Mouse (Mus musculus): ENCODE measurements at regions not wholly inside any gene's neighbourhood (a gene's known extent, or its start where the extent isn't known, plus 50 kb on each side); places are given as distances from the start of the nearest gene placed in this dataset.

DNA sequence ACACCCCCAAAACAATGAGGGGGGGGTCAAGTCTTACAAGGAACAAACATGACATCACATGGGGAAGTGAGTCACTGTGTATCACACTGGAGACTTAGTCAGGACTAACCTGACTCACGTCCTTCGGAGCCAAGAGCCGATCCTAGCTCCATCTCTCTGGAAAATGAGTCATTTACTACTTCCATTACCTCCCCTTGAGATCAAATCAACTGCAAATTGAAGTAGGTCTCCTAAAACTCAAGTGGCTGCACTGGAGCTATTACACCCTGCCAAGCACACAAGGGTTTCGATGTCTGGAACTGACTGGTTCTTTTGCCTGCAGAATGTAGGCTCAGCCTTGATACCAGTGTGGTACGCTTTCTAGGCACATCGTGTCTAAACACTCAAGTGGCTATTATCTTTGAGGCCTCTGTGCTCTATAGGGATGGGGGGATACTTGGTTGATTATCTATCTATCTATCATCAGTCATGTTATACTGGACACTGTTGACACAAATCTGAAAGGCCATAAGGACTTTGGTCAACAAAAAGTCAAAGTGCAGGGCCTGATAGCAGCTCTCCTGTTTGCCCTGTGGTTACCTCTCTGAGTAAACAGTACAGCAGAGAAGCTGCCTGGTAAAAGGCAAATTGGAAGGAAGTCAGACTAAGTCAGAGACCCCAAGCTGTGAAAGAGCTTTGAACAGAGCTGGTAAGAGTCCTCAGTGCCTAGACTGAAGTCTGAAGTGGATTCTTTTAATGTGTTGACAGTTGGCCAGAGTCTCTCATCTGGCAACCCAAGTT lies 167.5 kb upstream of the Jmjd1c start:
- Histone ChIP-seq H3K27ac (ENCODE audit: low read depth, low read length) (no peak overlapping the region), H3K4me3 (ENCODE audit: low read depth, low read length) (no peak overlapping the region), H3K27me3 (ENCODE audit: control insufficient read depth, insufficient read depth, low read length) (no peaks in the 10 kb centered on the region), H3K9me3 (ENCODE audit: control insufficient read depth, low read length) (no peaks in the 10 kb centered on the region), H3K36me3 (ENCODE audit: control insufficient read depth, insufficient read depth, low read length) (no peaks in the 10 kb centered on the region), H3K4me2 (replicated peaks; ENCODE audit: low read depth, low read length) (no peak overlapping the region), H3K9ac (ENCODE audit: low read depth, low read length) (no peak overlapping the region), H3K4me1 (replicated peaks; ENCODE audit: control insufficient read depth, insufficient read depth, low read length) (no peaks in the 10 kb centered on the region)
- 85% methylated on average over 6 of the region's 6 CpGs for WGBS
- DNase-seq (ENCODE audit: low spot score) (no peak), ATAC-seq (ENCODE audit: low FRiP score) (no peak)

DNA sequence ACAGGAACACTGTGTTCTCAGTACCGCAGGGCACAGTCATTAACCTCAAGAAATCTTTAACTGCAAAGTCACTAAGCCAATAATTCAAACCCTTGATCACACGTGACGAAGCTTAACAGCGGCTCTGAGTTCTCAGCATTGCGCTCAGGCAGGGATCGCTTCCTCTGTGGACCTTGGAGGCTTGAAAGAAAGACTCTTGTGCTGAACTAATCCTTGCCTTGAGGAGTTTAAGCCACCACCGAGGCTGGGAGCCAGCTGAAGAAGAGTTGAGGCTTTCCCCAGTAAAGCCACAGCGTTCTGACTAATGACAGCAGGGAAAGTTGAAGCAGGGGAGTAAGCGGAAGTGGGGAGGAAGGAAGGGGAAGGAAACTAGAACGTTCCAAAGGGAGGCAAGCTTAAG lies 165.4 kb upstream of the Jmjd1c start:
- H3K36me3 ChIP-seq (ENCODE audit: control insufficient read depth, insufficient read depth, low read length) = no peaks in the 10 kb centered on the region
- no peaks in the 10 kb centered on the region for H3K4me1 ChIP-seq (replicated peaks; ENCODE audit: control insufficient read depth, insufficient read depth, low read length)
- H3K27ac ChIP-seq (ENCODE audit: low read depth, low read length) = no peak overlapping the region
- no peak overlapping the region for H3K4me2 ChIP-seq (replicated peaks; ENCODE audit: low read depth, low read length)
- H3K9ac ChIP-seq (ENCODE audit: low read depth, low read length) = no peak overlapping the region
- ATAC-seq (ENCODE audit: low FRiP score) (no peak), DNase-seq (ENCODE audit: low spot score) (no peak)
- H3K4me3 ChIP-seq (ENCODE audit: low read depth, low read length) = no peak overlapping the region
- 83% methylated on average over 10 of the region's 10 CpGs for WGBS
- no peaks in the 10 kb centered on the region for H3K27me3 ChIP-seq (ENCODE audit: control insufficient read depth, insufficient read depth, low read length)
- H3K9me3 ChIP-seq (ENCODE audit: control insufficient read depth, low read length) = no peaks in the 10 kb centered on the region

DNA sequence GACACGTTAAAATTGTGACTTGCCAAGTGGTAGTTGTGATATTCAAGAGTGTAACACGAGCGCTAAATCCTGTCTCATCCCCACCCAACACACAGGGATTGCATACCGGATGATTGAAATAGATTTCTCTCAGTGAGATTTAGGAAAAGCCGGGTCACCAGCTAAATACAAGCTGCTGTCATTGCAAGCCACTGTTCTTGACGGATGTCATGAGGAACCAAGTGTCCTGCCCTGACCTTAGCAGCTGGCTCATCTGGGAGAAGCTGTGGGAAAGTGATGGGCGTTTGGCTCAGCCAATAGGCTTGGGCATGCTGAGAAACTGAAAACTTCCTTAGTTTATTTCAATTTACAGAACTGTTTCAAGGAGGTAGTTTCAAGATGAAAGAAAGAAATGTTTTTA lies 164.4 kb upstream of the Jmjd1c start:
- Histone ChIP-seq H3K27ac (ENCODE audit: low read depth, low read length) (no peak overlapping the region), H3K9me3 (ENCODE audit: control insufficient read depth, low read length) (no peaks in the 10 kb centered on the region), H3K36me3 (ENCODE audit: control insufficient read depth, insufficient read depth, low read length) (no peaks in the 10 kb centered on the region), H3K27me3 (ENCODE audit: control insufficient read depth, insufficient read depth, low read length) (no peaks in the 10 kb centered on the region), H3K4me1 (replicated peaks; ENCODE audit: control insufficient read depth, insufficient read depth, low read length) (no peaks in the 10 kb centered on the region), H3K4me3 (ENCODE audit: low read depth, low read length) (no peak overlapping the region), H3K4me2 (replicated peaks; ENCODE audit: low read depth, low read length) (no peak overlapping the region), H3K9ac (ENCODE audit: low read depth, low read length) (no peak overlapping the region)
- no peak for DNase-seq (ENCODE audit: low spot score)
- no peak for ATAC-seq (ENCODE audit: low FRiP score)
- WGBS = 75% methylated on average over 7 of the region's 7 CpGs

DNA sequence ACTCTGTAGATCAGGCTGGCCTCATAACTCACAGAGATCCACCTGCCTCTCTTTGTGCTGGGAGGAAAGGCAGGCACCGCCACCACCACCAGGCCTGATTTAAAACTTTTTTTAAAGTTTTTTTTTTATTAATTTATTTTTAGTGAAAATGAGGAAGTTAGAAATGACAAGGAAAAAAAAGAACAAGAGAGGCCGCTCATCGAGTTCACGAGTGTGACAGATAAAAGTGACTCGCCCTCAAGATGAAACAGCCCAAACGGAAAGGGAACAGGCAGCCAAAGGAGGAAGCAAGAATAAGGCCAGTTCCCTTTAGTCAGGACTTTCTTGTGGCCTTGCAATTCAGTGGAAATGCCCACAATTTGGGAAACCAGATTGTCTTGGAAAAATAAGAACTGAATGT lies 163.4 kb upstream of the Jmjd1c start:
- Histone ChIP-seq H3K27ac (ENCODE audit: low read depth, low read length) (no peak overlapping the region), H3K36me3 (ENCODE audit: control insufficient read depth, insufficient read depth, low read length) (no peaks in the 10 kb centered on the region), H3K4me3 (ENCODE audit: low read depth, low read length) (no peak overlapping the region), H3K4me2 (replicated peaks; ENCODE audit: low read depth, low read length) (no peak overlapping the region), H3K9me3 (ENCODE audit: control insufficient read depth, low read length) (no peaks in the 10 kb centered on the region), H3K9ac (ENCODE audit: low read depth, low read length) (no peak overlapping the region), H3K4me1 (replicated peaks; ENCODE audit: control insufficient read depth, insufficient read depth, low read length) (no peaks in the 10 kb centered on the region), H3K27me3 (ENCODE audit: control insufficient read depth, insufficient read depth, low read length) (no peaks in the 10 kb centered on the region)
- ATAC-seq (ENCODE audit: low FRiP score) (no peak), DNase-seq (ENCODE audit: low spot score) (no peak)
- 88% methylated on average over 6 of the region's 6 CpGs for WGBS

DNA sequence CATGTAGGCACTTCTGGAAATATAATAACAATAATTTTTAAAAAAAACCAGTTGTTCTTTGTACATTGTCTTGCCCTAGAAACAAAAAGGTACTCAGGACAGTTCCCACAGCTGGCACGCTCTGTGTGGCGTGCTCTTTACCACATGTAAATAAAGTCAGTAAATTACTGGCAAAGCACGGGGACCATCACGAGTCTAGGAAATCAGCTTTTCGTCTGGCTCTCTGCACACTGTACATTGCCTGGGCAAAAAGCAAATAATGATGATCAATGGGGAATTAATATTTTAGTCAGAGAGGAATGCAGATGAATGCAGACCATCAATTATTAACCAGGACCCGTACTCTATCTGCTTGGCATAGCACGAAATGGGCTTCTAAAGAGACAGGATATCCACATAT lies 162.2 kb upstream of the Jmjd1c start:
- WGBS = 90% methylated on average over 7 of the region's 7 CpGs

DNA sequence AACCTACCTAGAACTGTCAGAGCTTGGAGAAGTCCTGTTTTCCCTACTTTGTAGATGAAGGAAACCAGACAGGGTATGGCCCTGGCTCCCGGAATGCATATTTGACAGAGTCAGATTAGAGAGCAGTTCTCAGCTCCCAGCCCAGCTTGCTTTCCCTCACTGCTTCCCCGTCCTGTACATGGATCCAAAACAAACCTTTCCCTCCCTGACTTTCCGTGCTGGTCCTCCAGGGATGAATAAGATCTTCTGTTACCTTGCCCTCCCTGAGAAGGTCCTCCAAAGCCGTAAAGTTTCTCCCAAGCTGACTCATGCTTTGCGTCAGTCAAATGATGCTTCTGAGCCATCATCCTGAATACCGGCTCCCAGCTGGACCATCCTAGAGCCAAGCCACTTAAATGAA lies 160.2 kb upstream of the Jmjd1c start:
- Histone ChIP-seq H3K9ac (ENCODE audit: low read depth, low read length) (no peak overlapping the region), H3K27ac (ENCODE audit: low read depth, low read length) (no peak overlapping the region), H3K4me1 (replicated peaks; ENCODE audit: control insufficient read depth, insufficient read depth, low read length) (no peaks in the 10 kb centered on the region), H3K27me3 (ENCODE audit: control insufficient read depth, insufficient read depth, low read length) (no peaks in the 10 kb centered on the region), H3K9me3 (ENCODE audit: control insufficient read depth, low read length) (no peaks in the 10 kb centered on the region), H3K4me3 (ENCODE audit: low read depth, low read length) (no peak overlapping the region), H3K4me2 (replicated peaks; ENCODE audit: low read depth, low read length) (no peak overlapping the region), H3K36me3 (ENCODE audit: control insufficient read depth, insufficient read depth, low read length) (no peaks in the 10 kb centered on the region)
- DNase-seq (ENCODE audit: low spot score) (no peak), ATAC-seq (ENCODE audit: low FRiP score) (no peak)
- 73% methylated on average over 6 of the region's 6 CpGs for WGBS

More for the DNA sequence above, 162.2 kb upstream of the Jmjd1c start:
- Histone ChIP-seq H3K27me3 (ENCODE audit: control insufficient read depth, insufficient read depth, low read length) (no peaks in the 10 kb centered on the region), H3K36me3 (ENCODE audit: control insufficient read depth, insufficient read depth, low read length) (no peaks in the 10 kb centered on the region), H3K4me3 (ENCODE audit: low read depth, low read length) (no peak overlapping the region), H3K27ac (ENCODE audit: low read depth, low read length) (no peak overlapping the region), H3K9me3 (ENCODE audit: control insufficient read depth, low read length) (no peaks in the 10 kb centered on the region), H3K9ac (ENCODE audit: low read depth, low read length) (no peak overlapping the region), H3K4me1 (replicated peaks; ENCODE audit: control insufficient read depth, insufficient read depth, low read length) (no peaks in the 10 kb centered on the region), H3K4me2 (replicated peaks; ENCODE audit: low read depth, low read length) (no peak overlapping the region)
- ATAC-seq (ENCODE audit: low FRiP score) (no peak), DNase-seq (ENCODE audit: low spot score) (no peak)

DNA sequence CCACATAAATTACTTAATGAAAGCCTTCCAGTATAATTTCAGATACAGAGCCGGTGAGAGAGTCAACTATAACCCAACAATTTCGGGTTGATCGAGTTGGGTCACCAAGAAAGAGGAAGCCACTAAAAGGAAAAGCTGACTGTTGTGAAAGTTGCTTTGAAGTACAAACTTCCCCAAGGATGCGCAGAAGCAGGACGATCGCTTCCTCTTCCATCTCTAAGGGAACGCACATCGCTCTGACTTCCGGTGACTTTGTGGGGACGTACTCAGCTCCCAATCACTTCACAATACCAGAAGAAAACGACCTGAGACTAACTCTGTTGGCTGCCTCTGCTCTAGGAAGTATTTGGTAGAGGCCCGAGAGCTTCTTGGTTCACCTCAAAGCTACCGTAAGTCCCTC lies 158.8 kb upstream of the Jmjd1c start:
- H3K9ac ChIP-seq (ENCODE audit: low read depth, low read length) = no peak overlapping the region
- H3K36me3 ChIP-seq (ENCODE audit: control insufficient read depth, insufficient read depth, low read length) = no peaks in the 10 kb centered on the region
- no peak overlapping the region for H3K27ac ChIP-seq (ENCODE audit: low read depth, low read length)
- H3K4me2 ChIP-seq (replicated peaks; ENCODE audit: low read depth, low read length) = no peak overlapping the region
- no peak overlapping the region for H3K4me3 ChIP-seq (ENCODE audit: low read depth, low read length)
- no peaks in the 10 kb centered on the region for H3K27me3 ChIP-seq (ENCODE audit: control insufficient read depth, insufficient read depth, low read length)
- DNase-seq (ENCODE audit: low spot score) (no peak), ATAC-seq (ENCODE audit: low FRiP score) (no peak)
- H3K4me1 ChIP-seq (replicated peaks; ENCODE audit: control insufficient read depth, insufficient read depth, low read length) = no peaks in the 10 kb centered on the region
- H3K9me3 ChIP-seq (ENCODE audit: control insufficient read depth, low read length) = no peaks in the 10 kb centered on the region
- WGBS = 91% methylated on average over 13 of the region's 13 CpGs

DNA sequence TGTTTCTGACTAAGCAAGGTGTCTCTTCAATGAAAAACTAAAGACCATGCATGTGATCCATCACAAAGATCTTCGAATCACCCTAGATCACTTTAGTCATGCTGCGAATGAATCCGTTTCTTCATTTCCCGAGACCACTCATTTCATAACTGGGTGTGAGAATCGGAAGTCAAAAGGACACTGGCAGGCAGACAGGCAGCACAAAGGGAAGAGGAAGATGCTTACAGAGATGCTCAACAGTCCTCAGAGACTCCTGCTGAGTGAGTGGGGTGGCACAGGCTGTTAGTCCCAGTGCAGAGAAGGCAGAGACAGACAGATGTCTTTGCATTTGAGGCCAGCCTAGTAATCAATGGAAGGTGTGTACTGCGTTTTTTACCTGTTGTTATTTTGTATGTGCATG lies 155.6 kb upstream of the Jmjd1c start:
- ATAC-seq (ENCODE audit: low FRiP score) = no peak
- H3K36me3 ChIP-seq (ENCODE audit: control insufficient read depth, insufficient read depth, low read length) = no peaks in the 10 kb centered on the region
- no peak overlapping the region for H3K4me3 ChIP-seq (ENCODE audit: low read depth, low read length)
- H3K9ac ChIP-seq (ENCODE audit: low read depth, low read length) = no peak overlapping the region
- H3K4me1 ChIP-seq (replicated peaks; ENCODE audit: control insufficient read depth, insufficient read depth, low read length) = no peaks in the 10 kb centered on the region
- H3K9me3 ChIP-seq (ENCODE audit: control insufficient read depth, low read length) = no peaks in the 10 kb centered on the region
- WGBS = 85% methylated on average over 6 of the region's 6 CpGs
- no peak overlapping the region for H3K4me2 ChIP-seq (replicated peaks; ENCODE audit: low read depth, low read length)
- no peaks in the 10 kb centered on the region for H3K27me3 ChIP-seq (ENCODE audit: control insufficient read depth, insufficient read depth, low read length)
- no peak overlapping the region for H3K27ac ChIP-seq (ENCODE audit: low read depth, low read length)
- no peak for DNase-seq (ENCODE audit: low spot score)

DNA sequence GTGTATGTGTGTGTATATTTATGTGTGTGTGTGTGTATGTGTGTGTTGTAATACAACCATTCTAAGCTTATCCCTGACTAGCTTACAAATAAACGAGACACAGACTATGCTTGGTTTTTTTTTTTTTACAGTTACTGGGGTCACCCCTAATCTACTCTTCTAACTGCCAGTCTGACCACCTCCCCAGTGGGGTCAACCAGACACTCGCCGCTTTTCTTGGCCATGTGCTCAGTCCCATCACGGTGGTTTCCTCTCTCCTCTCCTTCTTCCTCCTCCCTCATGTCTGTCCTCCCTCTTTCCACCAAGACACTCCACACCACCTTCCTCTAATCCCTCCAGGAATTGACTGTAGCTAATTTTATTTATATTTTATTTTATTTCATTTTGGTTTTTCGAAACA lies 155.0 kb upstream of the Jmjd1c start:
- H3K36me3 ChIP-seq (ENCODE audit: control insufficient read depth, insufficient read depth, low read length) = no peaks in the 10 kb centered on the region
- no peak overlapping the region for H3K4me2 ChIP-seq (replicated peaks; ENCODE audit: low read depth, low read length)
- H3K4me3 ChIP-seq (ENCODE audit: low read depth, low read length) = no peak overlapping the region
- no peaks in the 10 kb centered on the region for H3K27me3 ChIP-seq (ENCODE audit: control insufficient read depth, insufficient read depth, low read length)
- H3K9ac ChIP-seq (ENCODE audit: low read depth, low read length) = no peak overlapping the region
- ATAC-seq (ENCODE audit: low FRiP score) = no peak
- H3K27ac ChIP-seq (ENCODE audit: low read depth, low read length) = no peak overlapping the region
- no peak for DNase-seq (ENCODE audit: low spot score)
- H3K9me3 ChIP-seq (ENCODE audit: control insufficient read depth, low read length) = no peaks in the 10 kb centered on the region
- 88% methylated on average over 5 of the region's 5 CpGs for WGBS
- H3K4me1 ChIP-seq (replicated peaks; ENCODE audit: control insufficient read depth, insufficient read depth, low read length) = no peaks in the 10 kb centered on the region

Data from hindbrain, embryonic 11.5 days (tissue).